Mouse (Mus musculus) megakaryocyte-erythroid progenitor cell, adult 5-6 weeks (primary cell): ENCODE data around the gene Jkamp. TPM values are rescaled to one million over a fixed set of nuclear protein-coding genes. Genes with fewer than 3 reads are reported as not detected.
"Not testable (repeated sequence)": the region's sequence is repeated elsewhere in the genome, so short reads cannot be mapped to it uniquely, and the experiment has no call there.

ENCODE experiments used
- ATAC-seq: replicated peaks from 2 replicates; pipeline ENCODE4 v1.8.0; 2016; ENCODE audit warnings: mild to moderate bottlenecking, inconsistent platforms; ENCODE audit not compliant: severe bottlenecking, poor library complexity, low FRiP score, low TSS enrichment
- total RNA-seq, 2 experiments: library from RNA; stranded (forward) in 1 of 2; stranded (reverse) in 1 of 2; fragments of 200-1000, 215-1000 nt in 1 of 2; fragments of >200 nt in 1 of 2; fragmentation: Nextera tagmentation in 1 of 2; gene quantifications; 2 replicates each; pipeline ENCODE4 v1.2.3; 2014 to 2017

Jkamp gene
- total RNA-seq (2014; fragmentation: Nextera tagmentation) = 21.2 and 25.1 TPM in 2 replicates
- total RNA-seq (2017) = 10.9 and 18.4 TPM in 2 replicates

DNA sequence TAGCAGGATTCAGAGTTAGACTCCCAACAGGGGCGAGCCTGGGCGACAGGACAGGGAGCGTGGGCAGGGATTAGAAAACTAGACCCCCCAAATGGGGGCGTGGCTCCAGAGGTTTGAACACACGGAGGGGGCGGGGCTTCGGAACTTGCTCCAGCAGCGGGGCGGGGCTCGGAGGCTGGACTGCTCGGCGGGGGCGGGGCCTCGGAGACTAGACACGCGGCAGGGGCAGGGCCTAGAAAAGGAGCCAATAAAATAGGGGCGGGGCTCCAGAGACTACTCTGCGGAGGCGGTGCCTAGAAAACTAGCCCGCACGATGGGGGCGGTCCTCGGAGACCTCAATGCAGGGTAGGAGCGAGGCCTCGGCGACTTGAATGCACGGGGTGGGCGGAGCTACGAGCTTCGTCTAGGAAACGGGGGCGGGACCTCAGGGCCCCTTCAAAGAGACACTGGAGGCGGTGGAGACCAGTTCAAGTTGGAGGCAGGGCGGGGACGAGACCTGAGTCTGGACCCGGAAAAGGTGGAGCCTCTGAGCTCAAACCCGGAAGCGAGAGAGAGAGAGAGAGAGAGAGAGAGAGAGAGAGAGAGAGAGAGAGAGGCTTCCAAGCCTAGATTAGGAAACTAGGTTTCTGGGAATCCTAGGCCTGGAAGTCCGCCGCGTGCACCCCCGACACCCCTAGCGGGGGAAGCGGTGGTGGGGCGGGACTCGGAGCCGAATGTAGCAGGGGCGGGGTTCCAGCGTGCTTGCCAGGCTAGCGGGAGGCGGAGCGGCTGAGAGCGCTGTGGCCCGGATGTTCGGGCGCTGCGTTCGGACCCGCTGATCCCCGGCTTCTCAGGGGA, at the start of gene Jkamp, which contains the start of gene L3hypdh:
Gene Jkamp, plus strand, starts transcription at position 261 of the 837 bp plus-strand sequence.
Gene L3hypdh, minus strand, starts transcription at position 111 of the 837 bp plus-strand sequence.
- peak; percentile 94 for ATAC-seq

GRCm38 (mm10) chr12:72036097-72036661, 49.2 kb upstream of the Jkamp start:
- ATAC-seq = 0 out of 2 replicates have a peak, but pooled peaks have one; percentile 37

DNA sequence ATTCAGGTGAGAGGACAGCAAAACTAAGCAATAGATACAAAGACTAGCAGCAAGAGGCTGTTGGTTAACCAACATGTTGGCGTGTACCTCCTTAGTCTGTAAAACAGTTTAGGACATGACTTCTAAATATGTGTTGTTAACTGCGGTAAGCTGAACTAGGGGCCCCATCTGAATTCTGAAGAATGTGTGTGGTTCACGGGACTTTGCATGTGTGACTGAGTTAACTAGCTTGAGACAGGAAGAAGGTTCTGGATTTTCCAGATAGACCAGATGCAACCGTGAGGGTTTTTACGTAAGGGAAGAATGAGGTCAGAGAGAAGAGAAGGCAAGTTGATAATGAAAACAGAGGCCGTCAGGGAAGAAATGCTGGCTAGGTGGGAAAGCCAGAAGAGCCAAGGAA, 48.3 kb upstream of the Jkamp start:
- ATAC-seq = no peak

GRCm38 (mm10) chr12:72038866-72039265, 46.5 kb upstream of the Jkamp start:
- no peak for ATAC-seq

DNA sequence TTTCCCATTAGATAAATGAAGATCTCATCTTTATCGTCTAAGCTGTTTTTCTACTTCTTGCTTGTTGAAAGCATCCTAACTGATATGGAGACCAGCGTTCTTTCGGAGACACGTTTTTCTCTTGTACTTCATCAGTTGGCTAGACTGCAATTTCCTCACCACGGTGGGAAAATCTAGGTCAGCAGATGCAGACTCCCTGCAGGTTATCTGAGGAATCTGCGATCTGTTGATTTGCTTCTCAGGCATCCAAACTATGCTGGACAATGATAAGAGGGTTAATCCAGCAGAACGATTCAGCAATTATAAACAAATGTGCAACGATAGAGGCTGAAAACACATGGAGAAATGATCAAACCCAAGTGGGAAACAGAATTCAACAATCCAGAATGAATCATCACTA, 45.9 kb upstream of the Jkamp start:
- ATAC-seq = no peak

GRCm38 (mm10) chr12:72041238-72041637, 44.2 kb upstream of the Jkamp start:
- ATAC-seq = no peak

DNA sequence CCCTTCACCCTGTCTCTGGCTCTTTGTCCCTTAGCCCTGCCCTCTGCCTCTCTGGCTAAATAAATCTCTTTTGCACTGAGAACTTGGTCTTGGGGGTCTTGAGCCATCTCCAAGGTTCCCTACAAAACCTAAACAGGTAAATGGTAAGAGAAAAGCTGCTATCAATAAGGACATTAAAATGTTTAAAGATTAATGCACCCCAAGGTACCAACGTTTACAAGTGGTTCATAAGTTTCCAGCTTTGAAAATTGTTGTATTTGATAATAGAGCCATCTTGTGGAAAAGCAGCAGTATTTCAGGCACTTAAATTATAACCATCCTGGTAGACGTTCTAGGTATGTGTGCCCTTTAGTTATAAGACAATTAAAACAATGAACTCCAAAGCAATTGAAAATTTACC, 37.9 kb upstream of the Jkamp start:
- 0 out of 2 replicates have a peak, but pooled peaks have one; percentile 50 for ATAC-seq

- ATAC-seq = not testable (repeated sequence)
Measured at GRCm38 (mm10) chr12:72050156-72050555, 35.2 kb upstream of the Jkamp start.

DNA sequence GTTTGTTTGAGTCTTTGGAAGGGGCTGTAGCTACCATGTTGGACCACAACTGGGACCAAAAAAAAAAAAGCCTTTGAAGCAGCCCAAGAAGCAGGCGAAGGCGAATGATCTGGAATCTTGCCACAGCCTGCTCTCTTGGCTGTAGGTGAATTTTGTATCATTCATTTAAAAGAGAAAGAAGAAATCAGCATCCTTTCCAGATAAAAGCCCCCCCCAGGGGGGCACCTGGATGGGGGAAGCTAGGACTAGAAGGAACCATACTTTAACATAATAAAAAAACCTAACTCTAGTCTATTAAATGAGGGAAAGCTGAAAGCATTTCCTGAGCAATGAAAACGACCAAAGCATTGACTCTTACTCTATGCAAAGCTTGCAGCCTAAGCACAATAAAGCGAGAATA, 34.6 kb upstream of the Jkamp start:
- ATAC-seq = no peak

- no peak for ATAC-seq
Measured at GRCm38 (mm10) chr12:72052571-72052970, 32.8 kb upstream of the Jkamp start.

- peak; percentile 47; the same call in 1 of the 2 replicates for ATAC-seq
Measured at GRCm38 (mm10) chr12:72053303-72053702, 32.1 kb upstream of the Jkamp start.

- no peak for ATAC-seq
Measured at GRCm38 (mm10) chr12:72053851-72054250, 31.5 kb upstream of the Jkamp start.

GRCm38 (mm10) chr12:72057780-72058179, 27.6 kb upstream of the Jkamp start:
- no peak for ATAC-seq

- peak; percentile 36; the same call in 1 of the 2 replicates for ATAC-seq
Measured at GRCm38 (mm10) chr12:72069626-72070326, 15.6 kb upstream of the Jkamp start.

DNA sequence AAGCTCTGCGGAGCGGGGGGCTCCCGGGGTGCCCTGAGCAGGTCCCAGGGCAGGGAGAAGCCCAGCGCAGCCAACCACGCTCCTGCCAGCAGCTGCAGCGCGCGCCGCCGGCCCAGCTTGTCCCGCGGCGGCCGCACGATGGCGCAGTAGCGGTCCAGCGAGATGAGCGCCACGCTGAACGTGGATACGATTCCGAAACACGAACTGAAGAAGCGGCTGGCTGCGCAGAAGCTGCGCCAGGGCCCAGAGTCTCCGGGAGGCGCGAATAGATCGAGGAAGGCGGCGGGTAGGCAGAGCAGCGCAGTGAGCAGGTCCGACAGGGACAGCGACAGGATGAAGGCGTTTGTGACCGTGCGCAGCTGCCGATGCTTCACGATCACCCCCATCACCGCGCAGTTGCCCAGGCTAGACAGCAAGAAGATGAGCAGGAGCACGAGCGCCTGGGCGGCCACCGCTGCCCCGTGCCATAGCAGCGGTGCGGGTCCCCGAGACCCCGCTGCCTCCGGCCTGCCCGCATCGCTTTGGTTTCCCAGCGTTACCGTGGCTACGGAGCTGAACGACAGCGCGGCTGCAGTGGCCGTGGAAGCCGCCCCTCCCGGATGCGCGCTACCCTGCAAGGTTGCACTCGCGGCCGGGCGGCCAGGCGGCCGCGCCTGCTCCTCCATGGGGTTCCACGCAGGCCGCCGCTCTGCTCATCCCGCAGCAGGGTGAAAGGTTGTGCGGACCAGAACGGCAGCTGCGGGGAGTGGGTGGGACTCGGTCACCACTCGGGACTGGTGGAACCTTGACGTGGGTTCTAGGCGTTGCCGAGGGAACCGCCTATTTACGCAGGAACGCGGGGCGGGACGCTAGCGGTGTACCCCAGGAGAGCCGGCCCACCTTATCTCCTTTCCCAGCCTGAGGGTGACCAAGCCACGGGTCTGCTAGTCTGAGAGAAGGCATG, 14.8 kb upstream of the Jkamp start, which contains the start of gene Gpr135:
Gene Gpr135, minus strand, starts transcription at position 799 of the 943 bp plus-strand sequence.
- peak; percentile 88 for ATAC-seq

GRCm38 (mm10) chr12:72078248-72078647, 7.1 kb upstream of the Jkamp start:
- ATAC-seq = no peak

- no peak for ATAC-seq
Measured at GRCm38 (mm10) chr12:72081961-72082360, 3.4 kb upstream of the Jkamp start.

- no peak for ATAC-seq
Measured at GRCm38 (mm10) chr12:72082370-72082769, 3.0 kb upstream of the Jkamp start.

- no peak for ATAC-seq
Measured at GRCm38 (mm10) chr12:72083265-72083664, 2.1 kb upstream of the Jkamp start.
